Mouse (Mus musculus) forebrain, postnatal 0 days (tissue): ENCODE measurements at regions not wholly inside any gene's neighbourhood (a gene's known extent, or its start where the extent isn't known, plus 50 kb on each side); places are given as distances from the start of the nearest gene placed in this dataset.

Experiments used
- ATAC-seq: fragments of 200-750 bp; cut with Nextera tagmentation; 2 replicates; pipeline ENCODE4 v1.8.0; 2017; ENCODE audit warnings: mild to moderate bottlenecking, moderate library complexity
- DNase-seq: peaks from one replicate; pipeline ENCODE4 v3.0.0-alpha.2; 2015
- H3K27ac ChIP-seq: fragments of 300-500 bp; sonication (generic); 2 replicates; pipeline ENCODE4 v1.5.1; 2014; ENCODE audit warnings: low read depth, mild to moderate bottlenecking, antibody characterized with exemption, low read length, moderate library complexity, mixed read lengths
- H3K27me3 ChIP-seq: fragments of 300-500 bp; sonication (generic); 2 replicates; pipeline ENCODE4 v1.6.1; 2014; ENCODE audit warnings: mild to moderate bottlenecking, low read length, mixed read lengths; ENCODE audit not compliant: insufficient read depth
- H3K36me3 ChIP-seq: fragments of 300-500 bp; sonication (generic); 2 replicates; pipeline ENCODE4 v1.6.1; 2014; ENCODE audit warnings: mild to moderate bottlenecking, moderate library complexity; ENCODE audit not compliant: insufficient read depth
- H3K4me1 ChIP-seq: fragments of 300-500 bp; sonication (generic); 2 replicates; pipeline ENCODE4 v1.6.1; 2014; ENCODE audit warnings: antibody characterized with exemption; ENCODE audit not compliant: insufficient read depth
- H3K4me2 ChIP-seq: fragments of 300-500 bp; sonication (generic); 2 replicates; pipeline ENCODE4 v1.6.1; 2014; ENCODE audit warnings: low read depth, mild to moderate bottlenecking, moderate library complexity
- H3K4me3 ChIP-seq: fragments of 300-500 bp; sonication (generic); 2 replicates; pipeline ENCODE4 v1.5.1; 2014; ENCODE audit warnings: low read depth, low read length, mixed read lengths
- H3K9ac ChIP-seq: fragments of 300-500 bp; sonication (generic); 2 replicates; pipeline ENCODE4 v1.6.1; 2014; ENCODE audit warnings: mild to moderate bottlenecking
- H3K9me3 ChIP-seq: fragments of 300-500 bp; sonication (generic); 2 replicates; pipeline ENCODE4 v1.6.1; 2016; ENCODE audit warnings: low read length
- CTCF ChIP-seq: sonication (generic); IDR thresholded peaks from 2 replicates; pipeline ENCODE4 v1.5.1; 2016; ENCODE audit warnings: antibody characterized with exemption, control low read depth, low read depth
- WGBS: fragments of 180-500 bp; shearing (Covaris S2); extraction: QIAGEN DNeasy Blood & Tissue Kit; methylation state at CpG from one replicate; pipeline ENCODE4 v1.1.7; 2014; 5-methylcytosine and 5-hydroxymethylcytosine counted together

GRCm38 (mm10) chr1:189499141-189499540, 97.1 kb upstream of the Kcnk2 start:
- H3K9me3 ChIP-seq = no peaks in the 10 kb centered on the region
- 73% methylated on average over 4 of the region's 4 CpGs for WGBS
- H3K36me3 ChIP-seq = no peaks in the 10 kb centered on the region
- no peak for TF ChIP-seq CTCF
- H3K27me3 ChIP-seq = no peaks in the 10 kb centered on the region
- H3K9ac ChIP-seq = no peak overlapping the region
- no peak overlapping the region for H3K4me2 ChIP-seq
- DNase-seq (no peak), ATAC-seq (no peak)
- no peak overlapping the region for H3K4me3 ChIP-seq
- no peak overlapping the region for H3K27ac ChIP-seq
- H3K4me1 ChIP-seq = peaks cover 5% of the 10 kb centered on the region; the same call in 1 of the 2 replicates

DNA sequence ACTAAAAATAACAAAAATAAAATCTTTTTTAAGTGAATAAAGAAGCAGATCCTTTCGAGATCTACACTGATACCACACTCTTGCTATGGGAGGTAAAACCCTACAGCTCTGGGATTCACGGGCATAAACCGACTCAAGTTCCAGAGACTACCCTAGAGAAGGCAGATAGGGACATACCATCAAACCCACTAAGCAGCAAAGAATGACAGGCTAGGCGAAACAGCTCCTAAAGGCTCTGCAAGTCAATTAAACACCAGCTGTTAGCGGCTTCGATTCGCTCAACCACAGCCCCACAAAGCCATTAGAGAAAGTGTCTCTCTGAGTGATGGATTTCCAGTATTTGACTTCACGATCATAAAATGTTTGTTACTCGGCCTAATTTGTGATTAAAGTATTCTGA, 95.0 kb upstream of the Kcnk2 start:
- H3K4me3 ChIP-seq = no peak overlapping the region
- DNase-seq (no peak), ATAC-seq (no peak)
- no peak overlapping the region for H3K9ac ChIP-seq
- no peaks in the 10 kb centered on the region for H3K27me3 ChIP-seq
- no peak overlapping the region for H3K4me2 ChIP-seq
- WGBS = 77% methylated on average over 9 of the region's 9 CpGs
- no peaks in the 10 kb centered on the region for H3K36me3 ChIP-seq
- no peak overlapping the region for H3K27ac ChIP-seq
- peaks cover 5% of the 10 kb centered on the region; the same call in 1 of the 2 replicates for H3K4me1 ChIP-seq
- TF ChIP-seq CTCF = no peak
- H3K9me3 ChIP-seq = no peaks in the 10 kb centered on the region

DNA sequence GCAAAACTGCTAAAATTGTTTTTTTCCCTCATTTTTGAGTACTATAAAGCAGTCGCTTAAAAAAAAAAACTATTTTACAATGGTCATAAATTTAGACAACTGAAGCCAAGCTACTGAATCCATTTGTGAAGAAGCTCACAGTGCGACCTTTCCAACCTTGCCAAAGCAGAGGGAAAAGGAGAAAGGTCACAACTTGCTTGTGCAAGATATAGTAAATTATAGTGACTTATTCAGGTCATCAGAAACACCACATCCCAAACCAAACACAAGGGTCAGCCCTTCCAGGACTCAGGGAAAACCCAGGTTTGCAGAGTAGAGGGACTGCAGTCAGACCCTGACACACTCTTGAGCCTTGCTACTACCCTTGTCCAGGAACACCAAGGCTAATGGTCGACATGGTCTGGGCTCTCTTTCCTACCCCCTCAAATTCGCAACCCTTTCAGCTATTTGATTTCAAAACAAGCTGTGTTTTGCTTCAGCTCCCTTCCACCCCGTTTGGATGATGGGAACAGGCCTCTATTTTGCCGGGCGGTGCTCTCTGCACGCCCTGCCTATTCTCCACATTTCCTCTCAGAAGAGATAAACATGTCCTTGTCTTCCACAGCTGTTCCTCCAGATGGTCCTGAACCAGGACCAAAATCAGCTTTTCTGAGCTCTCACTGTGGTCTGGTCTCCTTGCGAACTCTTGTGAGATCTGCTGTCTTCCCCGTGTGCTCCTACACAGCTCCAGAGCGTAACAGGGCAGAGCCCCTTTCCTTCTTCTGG, 93.5 kb upstream of the Kcnk2 start:
- Histone ChIP-seq H3K27me3 (no peaks in the 10 kb centered on the region), H3K4me1 (peaks cover 5% of the 10 kb centered on the region; the same call in 1 of the 2 replicates), H3K9ac (no peak overlapping the region), H3K27ac (no peak overlapping the region), H3K4me2 (no peak overlapping the region), H3K36me3 (no peaks in the 10 kb centered on the region), H3K9me3 (no peaks in the 10 kb centered on the region), H3K4me3 (no peak overlapping the region)
- WGBS = 62% methylated on average over 11 of the region's 11 CpGs
- no peak for TF ChIP-seq CTCF
- DNase-seq (peak; percentile 57), ATAC-seq (peak; percentile 64)

- no peak for TF ChIP-seq CTCF
- no peak overlapping the region for H3K27ac ChIP-seq
- H3K27me3 ChIP-seq = no peaks in the 10 kb centered on the region
- H3K4me1 ChIP-seq = peaks cover 5% of the 10 kb centered on the region; the same call in 1 of the 2 replicates
- ATAC-seq = no peak
- H3K36me3 ChIP-seq = no peaks in the 10 kb centered on the region
- WGBS = 22% methylated on average over 11 of the region's 11 CpGs
- no peak overlapping the region for H3K4me3 ChIP-seq
- no peak for DNase-seq
- H3K4me2 ChIP-seq = no peak overlapping the region
- H3K9ac ChIP-seq = no peak overlapping the region
- H3K9me3 ChIP-seq = no peaks in the 10 kb centered on the region
Measured at GRCm38 (mm10) chr1:189494896-189495295, 92.8 kb upstream of the Kcnk2 start.

GRCm38 (mm10) chr1:189485336-189485735, 83.3 kb upstream of the Kcnk2 start:
- Histone ChIP-seq H3K36me3 (no peaks in the 10 kb centered on the region), H3K9ac (no peak overlapping the region), H3K4me1 (no peaks in the 10 kb centered on the region), H3K9me3 (no peaks in the 10 kb centered on the region), H3K4me3 (no peak overlapping the region), H3K27ac (no peak overlapping the region), H3K27me3 (no peaks in the 10 kb centered on the region), H3K4me2 (no peak overlapping the region)
- 93% methylated on average over 4 of the region's 4 CpGs for WGBS
- no peak for TF ChIP-seq CTCF
- ATAC-seq = no peak
- no peak for DNase-seq

DNA sequence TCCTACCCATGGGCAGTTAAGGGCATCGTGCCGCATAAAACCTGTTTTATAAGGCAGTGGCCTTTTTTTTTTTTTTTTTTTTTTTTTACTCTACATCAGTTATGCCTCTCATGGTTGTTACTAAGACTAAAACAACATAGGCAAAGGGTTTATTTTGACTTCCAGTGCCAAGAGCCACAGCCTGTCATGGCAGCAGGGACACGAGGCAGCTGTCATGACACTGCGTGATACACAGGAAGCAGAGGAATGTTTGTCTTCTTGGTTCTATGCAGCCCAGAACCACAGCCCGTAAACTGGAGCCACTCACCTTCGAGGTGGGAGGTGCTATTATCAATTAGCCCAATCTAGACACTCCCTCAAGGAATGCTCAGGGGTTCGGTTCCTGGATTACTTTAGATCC, 81.3 kb upstream of the Kcnk2 start:
- Histone ChIP-seq H3K4me2 (no peak overlapping the region), H3K36me3 (no peaks in the 10 kb centered on the region), H3K9me3 (no peaks in the 10 kb centered on the region), H3K4me1 (no peaks in the 10 kb centered on the region), H3K27ac (no peak overlapping the region), H3K9ac (no peak overlapping the region), H3K4me3 (no peak overlapping the region), H3K27me3 (no peaks in the 10 kb centered on the region)
- 86% methylated on average over 7 of the region's 7 CpGs for WGBS
- DNase-seq (no peak), ATAC-seq (no peak)
- no peak for TF ChIP-seq CTCF

DNA sequence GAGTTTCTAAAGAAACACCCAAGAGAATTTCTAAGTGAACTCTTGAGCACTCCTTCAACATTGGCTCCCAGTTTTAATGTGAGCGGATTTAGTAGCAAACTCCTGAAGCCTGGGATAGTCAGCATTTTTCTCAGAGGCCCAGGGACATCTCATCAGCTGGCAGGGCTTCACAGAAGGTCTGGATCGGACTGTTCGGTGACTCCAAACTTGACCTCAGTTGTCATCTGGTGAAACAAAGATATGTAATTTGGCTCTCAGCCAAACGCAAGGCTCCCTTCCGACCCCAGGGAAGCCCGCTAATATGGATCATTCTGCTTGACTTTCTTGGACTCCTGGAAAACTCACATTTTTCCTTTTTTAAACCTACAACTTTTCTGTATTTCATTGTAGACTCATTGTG, 76.0 kb upstream of the Kcnk2 start:
- ATAC-seq (no peak), DNase-seq (no peak)
- Histone ChIP-seq H3K4me2 (no peak overlapping the region), H3K27ac (no peak overlapping the region), H3K27me3 (no peaks in the 10 kb centered on the region), H3K4me1 (no peaks in the 10 kb centered on the region), H3K4me3 (no peak overlapping the region), H3K9ac (no peak overlapping the region), H3K36me3 (no peaks in the 10 kb centered on the region), H3K9me3 (no peaks in the 10 kb centered on the region)
- TF ChIP-seq CTCF = no peak
- 85% methylated on average over 6 of the region's 6 CpGs for WGBS
